Mouse (Mus musculus) frontal cortex, postnatal 10 days (tissue): ENCODE results near the gene Mrpl9.

Source experiments
- DNase-seq, 2 experiments: peaks; one replicate each; pipeline ENCODE4 v3.0.0; 2022; ENCODE audit warnings: low spot score in 2 of 2, mixed read lengths in 1 of 2

Gene Mrpl9

GRCm38 (mm10) chr3:94465632-94466430 lies 22.7 kb downstream of the Mrpl9 start:
- DNase-seq, result peak in 1 of 2 experiments; percentile 60

- DNase-seq, result no peak
Observed at GRCm38 (mm10) chr3:94468931-94469330, 25.8 kb downstream of the Mrpl9 start.

- DNase-seq, result no peak
Observed at GRCm38 (mm10) chr3:94472447-94473114, 29.5 kb downstream of the Mrpl9 start.

- DNase-seq, result no peak
Observed at GRCm38 (mm10) chr3:94473115-94473505, 30.0 kb downstream of the Mrpl9 start.

DNA sequence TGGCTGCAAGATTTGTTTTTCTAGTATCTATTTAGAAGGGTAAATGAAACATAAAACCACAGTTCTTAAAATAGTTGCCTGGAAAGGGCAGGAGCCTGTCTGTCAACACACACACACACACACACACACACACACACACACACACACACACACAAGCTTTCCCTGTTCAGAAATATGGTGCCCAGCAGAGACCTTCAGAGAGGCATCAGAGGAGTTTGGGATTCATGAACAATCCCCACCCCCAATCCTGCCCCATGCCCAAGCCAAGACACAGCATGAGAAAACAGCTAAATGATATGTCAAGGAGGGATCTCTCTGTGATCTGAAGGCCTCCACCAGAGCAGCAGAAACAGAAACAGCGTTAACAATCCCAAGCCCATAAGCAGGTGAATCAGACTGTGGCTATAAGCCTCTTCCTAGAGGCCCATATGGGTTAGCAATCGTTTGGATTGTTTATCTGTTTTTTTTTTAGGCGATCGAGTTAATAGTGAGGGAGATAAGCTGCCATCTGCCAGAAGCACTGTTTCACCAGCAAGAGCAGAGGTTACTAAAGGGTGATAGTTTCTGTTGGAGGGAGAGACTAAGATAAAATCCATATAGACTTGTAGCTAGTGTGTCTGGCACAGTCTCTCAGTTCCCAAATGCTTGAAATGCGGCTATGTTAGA lies 30.6 kb downstream of the Mrpl9 start:
- DNase-seq, result no peak

DNA sequence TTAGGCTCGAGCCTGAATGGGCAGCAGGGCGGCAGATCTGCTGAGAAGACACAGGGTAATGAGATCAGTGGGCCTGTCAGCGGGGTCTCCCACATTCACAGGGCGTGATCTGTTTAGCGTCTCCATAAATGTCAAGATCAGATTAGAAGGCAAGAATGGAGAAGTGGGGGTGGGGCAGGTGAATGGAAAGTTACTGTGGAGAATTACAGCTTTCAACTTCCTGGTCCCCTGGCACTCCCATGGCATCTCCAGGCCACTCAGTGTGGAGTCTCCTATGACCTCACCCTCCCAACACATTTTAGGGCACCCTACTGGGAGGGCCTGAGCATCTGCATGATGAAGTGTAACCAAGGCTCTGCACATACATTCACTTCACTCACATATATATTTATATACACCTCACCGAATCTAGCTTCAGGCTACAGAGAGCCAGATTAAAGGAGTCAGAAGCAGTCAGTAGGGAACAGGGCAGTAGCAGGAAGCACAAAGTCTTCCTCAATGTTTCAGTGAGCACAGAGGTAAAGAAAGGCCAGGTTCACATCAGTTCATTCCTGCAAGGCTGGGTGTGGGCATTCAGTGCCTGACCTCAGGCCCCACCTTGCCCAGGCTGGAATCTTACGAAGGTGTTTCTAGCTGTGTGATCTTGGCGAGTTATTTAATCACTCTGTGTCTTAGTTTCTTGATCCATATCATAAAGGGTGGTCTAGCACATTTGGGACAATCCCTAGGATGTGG lies 33.4 kb downstream of the Mrpl9 start:
- DNase-seq, result no peak

- DNase-seq, result no peak
Observed at GRCm38 (mm10) chr3:94477444-94477843, 34.3 kb downstream of the Mrpl9 start.

DNA sequence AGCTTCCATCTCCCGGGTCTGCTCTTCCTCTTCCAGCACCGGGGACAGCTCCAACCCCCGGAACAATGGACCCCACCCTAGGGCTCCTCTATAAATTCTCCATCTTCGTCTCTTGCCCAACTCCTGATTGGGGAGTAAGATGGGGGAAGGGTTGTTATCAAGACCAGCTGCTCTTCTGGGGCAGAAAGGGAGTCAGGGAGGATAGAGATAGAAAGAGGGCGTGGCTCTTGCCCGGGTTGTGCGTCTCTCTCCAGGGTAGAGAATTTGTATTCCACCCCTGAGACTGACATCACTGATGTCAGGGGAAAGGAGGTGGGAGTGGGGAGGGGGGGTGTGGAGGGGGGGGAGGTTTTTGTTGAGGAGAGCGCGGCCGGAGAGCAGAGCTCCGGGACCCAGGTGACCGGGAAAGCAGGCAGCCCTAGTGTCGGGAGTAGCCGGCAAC lies 34.9 kb downstream of the Mrpl9 start, which contains the start of gene Celf3:
Gene Celf3, plus strand, starts transcription at position 315 of the 442 bp plus-strand sequence.
- DNase-seq, result peak; percentile 69 to 82

DNA sequence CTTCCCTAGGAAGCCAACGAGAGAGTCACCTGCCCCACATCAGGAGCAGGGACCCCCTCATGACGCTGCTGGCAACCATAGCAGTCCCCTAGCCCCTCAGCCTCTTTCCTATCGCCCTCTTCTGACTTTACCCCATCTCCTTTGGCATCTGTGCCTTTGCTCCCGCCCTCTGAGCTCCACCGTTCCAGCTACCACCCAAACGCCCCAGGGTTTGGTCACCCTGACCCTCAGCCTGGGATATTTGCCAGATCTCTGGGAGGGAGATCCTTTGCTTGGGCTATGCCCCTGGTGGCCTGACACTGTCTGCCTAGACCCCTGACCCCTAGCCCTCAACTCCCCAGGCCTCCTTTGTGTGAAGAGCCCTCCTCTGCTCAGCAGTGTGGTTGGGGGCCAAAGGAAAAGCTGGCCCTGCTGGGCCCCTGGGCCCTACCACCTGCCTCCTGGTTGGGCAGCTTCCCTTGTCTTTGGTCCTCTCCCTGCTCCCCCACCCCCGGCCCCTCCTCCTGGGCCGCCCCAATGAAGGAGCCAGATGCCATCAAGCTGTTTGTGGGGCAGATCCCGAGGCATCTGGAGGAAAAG lies 35.6 kb downstream of the Mrpl9 start:
- DNase-seq, result no peak

DNA sequence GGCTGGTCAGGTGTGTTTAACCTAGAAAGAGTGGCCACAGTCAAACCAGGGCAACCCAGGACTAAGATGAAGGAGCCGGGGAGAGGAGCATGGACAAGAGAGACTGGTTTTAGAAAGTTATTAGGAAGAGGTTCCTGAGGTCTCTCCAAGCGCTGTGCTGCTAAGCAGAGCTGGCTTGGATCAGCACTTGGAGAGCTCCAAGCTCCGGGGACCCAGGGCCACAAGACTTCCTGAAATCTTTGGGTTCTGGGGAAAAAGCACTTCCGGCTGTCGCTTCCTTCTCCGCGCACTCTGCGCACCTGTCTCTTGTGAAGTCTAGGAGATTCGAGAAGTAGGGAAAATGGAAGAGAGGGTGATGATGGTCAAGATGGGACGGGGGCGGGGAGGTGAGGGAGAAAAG lies 36.4 kb downstream of the Mrpl9 start:
- DNase-seq, result no peak

DNA sequence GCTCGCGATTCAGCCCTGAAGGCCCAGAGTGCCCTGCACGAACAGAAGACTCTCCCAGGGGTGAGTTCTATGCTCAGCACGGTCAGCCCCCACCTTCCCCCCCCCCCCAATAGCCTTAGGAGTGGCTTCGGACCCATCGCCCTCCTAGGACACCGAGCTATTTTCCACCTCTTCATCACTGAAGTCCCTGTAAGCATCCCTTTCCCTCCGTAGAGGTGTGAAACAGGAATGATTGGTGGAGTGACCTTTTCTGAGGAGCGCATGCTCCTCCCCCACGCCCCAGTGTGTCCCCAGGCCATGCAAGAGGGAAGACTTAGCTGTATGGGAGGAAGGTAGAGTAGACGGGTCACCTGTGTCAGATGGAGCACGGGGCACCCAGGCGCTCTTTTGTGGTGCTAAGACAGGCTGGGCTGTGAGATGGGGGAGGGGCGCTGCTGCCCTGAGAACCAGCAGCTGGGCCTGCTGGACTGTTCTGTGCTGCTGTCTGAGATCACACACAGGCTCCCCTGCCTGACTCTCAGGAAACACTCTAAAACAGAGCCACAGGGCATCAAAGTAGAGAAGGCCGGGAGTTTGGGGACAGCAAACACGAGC lies 37.3 kb downstream of the Mrpl9 start, which contains the start of gene Riiad1:
Gene Riiad1, minus strand, starts transcription at position 51 of the 594 bp plus-strand sequence.
- no peak for DNase-seq

- DNase-seq, result no peak
Observed at GRCm38 (mm10) chr3:94481429-94481828, 38.3 kb downstream of the Mrpl9 start.

GRCm38 (mm10) chr3:94482764-94483385 lies 39.8 kb downstream of the Mrpl9 start:
- no peak for DNase-seq

GRCm38 (mm10) chr3:94483790-94484439 lies 40.8 kb downstream of the Mrpl9 start:
- DNase-seq, result peak; percentile 95 to 96

- no peak for DNase-seq
Observed at GRCm38 (mm10) chr3:94485922-94486321, 42.8 kb downstream of the Mrpl9 start.

DNA sequence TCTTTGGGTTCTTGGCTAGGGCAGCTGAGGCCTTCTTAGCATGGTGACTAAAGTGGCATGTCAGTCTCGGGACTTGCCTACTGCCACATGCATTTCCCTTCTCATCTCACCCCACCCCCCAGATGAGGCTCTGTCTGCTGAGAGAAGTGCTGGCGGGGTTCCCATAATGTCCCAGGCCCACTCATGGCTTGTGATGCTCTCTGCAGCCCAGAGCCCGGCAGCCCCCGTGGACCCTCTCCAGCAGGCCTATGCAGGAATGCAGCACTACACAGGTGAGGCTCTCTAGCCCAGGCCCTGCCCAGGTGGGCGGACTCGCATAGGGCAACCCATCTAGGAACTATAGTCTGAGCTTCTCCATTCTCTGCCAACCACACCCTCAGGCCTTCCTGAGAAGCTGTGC lies 44.5 kb downstream of the Mrpl9 start:
- no peak for DNase-seq

DNA sequence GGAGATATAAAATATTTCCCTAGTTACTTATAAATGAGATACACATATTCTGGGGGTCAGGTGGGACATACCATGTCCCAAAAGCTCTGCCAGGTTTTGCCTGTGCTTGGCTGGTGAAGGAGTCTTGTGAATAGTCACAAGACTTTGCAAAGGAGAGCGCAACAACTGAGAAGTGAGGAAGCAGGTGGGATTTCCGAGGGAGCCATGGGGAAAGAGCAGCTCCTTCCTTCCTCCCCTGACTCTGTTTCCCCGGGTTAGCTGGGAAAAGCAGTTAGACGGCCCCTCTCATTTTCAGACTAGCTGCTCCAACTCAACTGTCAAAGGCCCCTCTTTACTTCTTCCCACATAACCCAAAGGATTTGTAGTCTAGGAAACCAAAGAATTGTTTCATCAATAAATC lies 54.0 kb downstream of the Mrpl9 start:
- no peak for DNase-seq
